Mouse (Mus musculus) left cerebral cortex, adult 18-20 months (tissue): ENCODE measurements around the gene Tapbp. TPM values are rescaled to one million over a fixed set of nuclear protein-coding genes. Genes with fewer than 3 reads are reported as not detected.
A peak's percentile ranks its signal among the peaks of the same experiment; 100 is the strongest.
"Not testable (repeated sequence)": the region's sequence is repeated elsewhere in the genome, so short reads cannot be mapped to it uniquely, and the experiment has no call there.

ENCODE experiments used
- DNase-seq, 2 experiments: peaks; one replicate each; pipeline ENCODE4 v3.0.0; 2021 to 2022; ENCODE audit warnings: low spot score in 2 of 2, mixed read lengths in 1 of 2
- total RNA-seq, 2 experiments: library from RNA; stranded (reverse); gene quantifications; 2 replicates each; pipeline ENCODE4 v1.2.3; 2021

Tapbp gene
- total RNA-seq, 2 experiments from 2014 or later, result 42.0 to 53.5 TPM

- DNase-seq, result no peak
These were observed 13.2 kb upstream of the Tapbp start for GRCm38 (mm10) chr17:33902491-33902890.

- DNase-seq, result not testable (repeated sequence)
These were observed 11.6 kb upstream of the Tapbp start for GRCm38 (mm10) chr17:33903911-33904651.

GRCm38 (mm10) chr17:33904835-33905234, 10.9 kb upstream of the Tapbp start, which contains the start of gene Platr17:
TSS of gene Platr17 (plus strand) at chr17:33905135.
- DNase-seq, result not testable (repeated sequence)

GRCm38 (mm10) chr17:33908331-33909076, 7.2 kb upstream of the Tapbp start:
- DNase-seq, result peak; percentile 51 to 55

GRCm38 (mm10) chr17:33909077-33909868, 6.4 kb upstream of the Tapbp start, which contains the start of gene Daxx:
TSS of gene Daxx (plus strand) at chr17:33909414.
- peak; percentile 97 to 99 for DNase-seq

- no peak for DNase-seq
These were observed 5.8 kb upstream of the Tapbp start for GRCm38 (mm10) chr17:33909869-33910250.

- DNase-seq, result no peak
These were observed 5.2 kb upstream of the Tapbp start for GRCm38 (mm10) chr17:33910346-33911051.

- DNase-seq, result no peak
These were observed 4.5 kb upstream of the Tapbp start for GRCm38 (mm10) chr17:33911052-33911812.

- DNase-seq, result no peak
These were observed 3.8 kb upstream of the Tapbp start for GRCm38 (mm10) chr17:33911813-33912414.

GRCm38 (mm10) chr17:33913264-33913663, 2.4 kb upstream of the Tapbp start:
- no peak for DNase-seq

GRCm38 (mm10) chr17:33913905-33914304, 1.8 kb upstream of the Tapbp start:
- DNase-seq, result no peak

GRCm38 (mm10) chr17:33914969-33915391, 719 bp upstream of the Tapbp start:
- no peak for DNase-seq

- no peak for DNase-seq
These were observed 595 bp downstream of the Tapbp start for GRCm38 (mm10) chr17:33916294-33916693.

GRCm38 (mm10) chr17:33916847-33917655, 1.4 kb downstream of the Tapbp start:
- DNase-seq, result peak in 1 of 2 experiments; percentile 2

- no peak for DNase-seq
These were observed 2.1 kb downstream of the Tapbp start for GRCm38 (mm10) chr17:33917656-33918292.

- peak in 1 of 2 experiments; percentile 2 for DNase-seq
These were observed 2.8 kb downstream of the Tapbp start for GRCm38 (mm10) chr17:33918293-33919203.
